Mouse (Mus musculus) yolk sac, embryonic 10.5 days (tissue): ENCODE results near the gene Gps2.
"Not testable (repeated sequence)": the region's sequence is repeated elsewhere in the genome, so short reads cannot be mapped to it uniquely, and the experiment has no call there.

Experiments
- DNase-seq: peaks from one replicate; pipeline ENCODE4 v3.0.0-alpha.2; 2017; ENCODE audit warnings: low spot score

Gps2 gene

DNA sequence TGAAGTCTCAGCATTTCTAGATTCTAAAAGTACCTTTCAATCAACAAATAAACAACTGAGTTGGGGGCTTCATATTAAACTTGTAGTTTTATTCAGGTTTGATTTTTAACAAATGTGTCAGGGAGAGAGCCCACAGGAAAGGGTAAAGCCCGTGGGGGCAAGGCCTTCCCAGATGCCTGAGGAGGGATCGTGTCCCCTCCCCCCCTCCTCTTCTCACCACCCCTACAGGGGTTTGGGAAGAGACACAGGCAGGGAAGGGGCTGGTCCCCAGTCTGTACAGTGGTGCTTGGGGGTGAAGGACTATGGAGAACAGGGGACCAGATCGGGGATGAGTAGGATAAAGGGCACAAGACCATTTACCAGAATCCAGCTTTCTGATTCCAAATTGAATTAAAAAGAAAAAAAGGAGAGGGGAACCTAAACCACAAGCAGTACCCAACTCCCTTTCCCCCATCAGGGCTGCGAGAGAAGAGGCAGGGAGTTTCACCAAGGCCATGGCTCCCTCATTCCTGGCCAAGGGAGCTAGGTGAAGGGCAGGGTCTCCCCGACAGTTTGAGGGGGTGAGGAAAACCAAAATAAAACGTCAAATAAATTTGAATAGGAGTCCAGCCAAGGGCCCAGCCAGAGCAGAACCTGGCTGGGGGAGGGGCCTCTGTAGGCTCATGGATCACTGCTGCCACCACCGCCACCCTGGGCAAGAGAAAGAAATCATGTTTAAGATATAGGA, 3.1 kb downstream of the Gps2 start:
- not testable (repeated sequence) for DNase-seq

DNA sequence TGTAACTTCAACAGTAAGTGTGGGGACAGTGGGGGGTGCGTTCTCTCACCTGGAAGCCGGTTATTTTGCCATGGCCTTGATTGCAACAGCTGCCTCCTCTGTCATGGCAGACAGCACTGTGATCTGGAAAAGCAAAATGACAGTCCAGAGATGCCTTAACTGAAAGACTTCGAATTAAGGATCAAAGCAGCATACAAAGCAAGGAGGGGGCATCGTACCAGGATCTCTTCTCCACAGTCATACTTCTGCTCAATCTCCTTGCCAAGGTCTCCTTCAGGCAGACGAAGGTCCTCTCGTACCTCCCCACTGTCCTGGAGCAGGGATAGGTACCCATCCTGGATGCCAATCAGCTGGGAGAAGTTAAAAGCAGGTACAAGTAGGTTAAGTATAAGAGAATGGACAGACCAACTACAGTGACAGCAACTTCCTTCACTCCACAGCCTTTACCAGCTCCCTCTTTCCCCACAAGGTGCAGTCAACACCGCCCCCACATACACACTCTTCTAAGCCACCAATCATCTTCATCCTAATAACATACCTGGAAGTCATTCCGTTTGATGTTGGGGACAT, 3.8 kb downstream of the Gps2 start:
- DNase-seq: no peak

GRCm38 (mm10) chr11:69918118-69918517, 4.4 kb downstream of the Gps2 start:
- DNase-seq: no peak

- DNase-seq: no peak
These were observed 5.4 kb downstream of the Gps2 start for GRCm38 (mm10) chr11:69919053-69919452.

- DNase-seq: peak; percentile 84
These were observed 6.1 kb downstream of the Gps2 start for GRCm38 (mm10) chr11:69919661-69920265.

DNA sequence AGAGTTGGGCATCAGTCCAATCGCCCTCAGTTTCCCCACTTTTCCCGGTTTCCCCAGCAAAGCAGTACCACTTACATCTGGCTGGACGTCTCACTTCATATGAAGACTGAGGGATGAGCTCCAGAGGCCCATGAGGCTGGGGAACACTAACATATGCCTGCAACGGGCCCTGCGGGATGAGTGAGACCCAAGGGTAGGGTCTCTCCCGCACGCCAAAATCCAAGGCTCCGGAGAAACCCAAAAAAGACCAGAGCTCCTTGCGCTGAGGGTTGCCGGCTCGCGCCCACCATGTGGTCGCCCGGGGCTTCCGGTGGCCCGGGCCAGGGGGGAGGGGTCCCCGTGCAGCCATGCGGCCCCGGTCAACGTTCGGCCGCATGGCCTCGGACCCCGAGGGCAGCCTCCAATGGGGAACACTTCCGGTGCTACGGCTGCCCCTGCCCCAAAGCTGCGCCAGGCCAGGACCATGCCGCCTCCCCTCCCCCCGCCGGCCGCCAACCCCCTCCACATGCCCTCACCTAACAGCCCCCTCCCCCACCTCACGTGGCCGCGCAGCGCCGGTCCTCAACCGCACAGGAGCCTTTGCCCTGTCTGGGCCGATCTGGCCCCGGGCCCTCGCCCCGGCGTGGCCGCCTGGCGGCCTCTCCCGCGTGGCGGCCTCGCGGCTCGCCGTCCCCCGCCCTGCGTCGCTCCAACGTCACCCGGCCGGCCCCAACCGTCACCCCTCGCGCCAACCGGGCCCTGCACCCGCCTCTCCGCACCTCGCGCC, 6.8 kb downstream of the Gps2 start:
- peak; percentile 79 for DNase-seq

GRCm38 (mm10) chr11:69921114-69922011, 7.7 kb downstream of the Gps2 start, which contains the start of gene Eif5a:
Gene Eif5a (minus strand): TSS chr11:69921958.
- DNase-seq: peak; percentile 100

- DNase-seq: no peak
These were observed 8.5 kb downstream of the Gps2 start for GRCm38 (mm10) chr11:69922012-69922756.

GRCm38 (mm10) chr11:69922796-69923195, 9.1 kb downstream of the Gps2 start:
- DNase-seq: no peak

- no peak for DNase-seq
These were observed 13.8 kb downstream of the Gps2 start for GRCm38 (mm10) chr11:69927501-69927900.

DNA sequence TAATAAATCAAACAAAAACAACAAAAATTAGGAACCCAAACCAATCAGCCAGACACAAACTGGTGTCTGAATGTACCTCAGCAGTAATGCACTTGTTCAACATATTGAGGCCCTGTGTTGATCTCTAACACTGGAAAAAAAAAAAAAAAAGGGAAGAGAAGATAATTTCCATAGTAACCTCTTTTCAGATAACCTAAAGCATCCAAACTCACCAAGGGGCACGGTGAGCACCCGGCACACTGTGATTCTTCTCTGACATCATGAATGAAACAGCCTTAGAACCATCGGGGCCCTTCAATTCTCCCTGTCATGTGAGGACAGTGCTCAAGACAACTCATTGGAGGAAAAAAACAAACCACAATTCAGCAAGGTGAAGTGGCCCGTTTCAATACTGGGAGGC, 16.0 kb downstream of the Gps2 start:
- no peak for DNase-seq

- not testable (repeated sequence) for DNase-seq
These were observed 16.5 kb downstream of the Gps2 start for GRCm38 (mm10) chr11:69930176-69930575.

DNA sequence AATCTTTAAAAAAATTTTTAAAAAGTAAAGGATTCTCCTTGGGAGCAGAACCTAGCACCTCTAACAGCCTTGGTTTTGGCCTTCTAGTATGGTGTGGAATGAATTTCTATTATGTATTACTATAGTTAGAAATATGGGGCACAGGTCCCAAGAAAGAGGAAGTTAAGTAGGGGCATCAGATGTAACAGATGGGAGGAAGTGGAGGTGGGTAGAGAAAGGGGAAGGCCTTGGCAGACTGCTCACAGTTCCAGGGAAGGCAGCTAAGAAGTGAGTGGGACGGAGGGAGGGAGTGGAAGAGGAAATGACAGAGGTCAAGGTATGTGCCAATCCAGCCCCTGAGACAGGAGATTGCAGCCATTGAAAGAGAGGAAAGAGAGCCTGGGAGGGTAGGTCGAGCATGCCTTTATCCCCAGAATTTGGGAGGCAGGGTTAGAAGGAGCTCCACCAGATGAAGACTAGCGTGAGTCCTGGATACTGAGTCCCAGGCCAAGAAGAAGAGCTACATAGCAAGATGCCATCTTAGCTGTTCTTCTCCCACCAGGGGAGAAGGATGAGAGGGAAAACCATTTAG, 17.4 kb downstream of the Gps2 start:
- DNase-seq: no peak

DNA sequence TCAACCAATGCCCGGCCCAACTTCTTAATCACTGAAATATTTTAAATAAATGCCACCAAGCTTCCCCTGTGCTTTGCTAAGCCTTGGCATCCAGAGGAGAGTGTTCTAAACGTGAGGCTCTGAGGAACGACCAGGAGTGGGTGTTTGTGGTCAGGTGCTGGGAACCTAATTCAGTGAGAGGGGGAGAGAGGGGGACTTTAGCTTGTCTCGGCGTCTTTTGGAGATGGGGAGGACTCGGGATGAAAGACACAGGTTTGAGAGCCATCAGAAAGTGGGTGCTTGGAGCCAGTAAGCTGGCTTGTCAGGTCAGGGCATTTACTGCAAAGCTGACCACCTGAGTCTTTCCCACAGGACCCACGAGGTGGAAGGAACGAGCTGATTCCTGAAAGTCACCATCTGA, 18.1 kb downstream of the Gps2 start:
- no peak for DNase-seq

DNA sequence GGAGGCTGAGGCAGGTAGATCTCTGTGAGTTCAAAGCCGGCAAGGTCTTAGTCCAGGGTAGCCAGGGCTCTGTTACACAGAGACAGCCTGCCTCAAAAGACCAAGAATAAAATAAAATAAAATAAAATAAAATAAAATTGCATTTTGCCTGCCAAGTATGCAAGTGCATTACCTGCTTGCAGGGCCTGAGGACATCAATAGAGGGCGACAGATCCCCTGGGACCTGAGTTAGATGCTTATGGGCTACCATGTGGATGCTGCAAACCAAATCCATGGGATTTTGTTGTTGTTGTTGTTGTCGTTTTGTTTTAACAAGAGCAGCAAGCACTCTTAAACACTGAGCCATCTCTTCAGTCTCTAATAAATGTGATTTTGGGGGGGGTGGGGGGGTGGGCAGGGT, 18.6 kb downstream of the Gps2 start:
- no peak for DNase-seq

GRCm38 (mm10) chr11:69933066-69933465, 19.4 kb downstream of the Gps2 start:
- DNase-seq: no peak

- peak; percentile 83 for DNase-seq
These were observed 20.5 kb downstream of the Gps2 start for GRCm38 (mm10) chr11:69934169-69934568.

DNA sequence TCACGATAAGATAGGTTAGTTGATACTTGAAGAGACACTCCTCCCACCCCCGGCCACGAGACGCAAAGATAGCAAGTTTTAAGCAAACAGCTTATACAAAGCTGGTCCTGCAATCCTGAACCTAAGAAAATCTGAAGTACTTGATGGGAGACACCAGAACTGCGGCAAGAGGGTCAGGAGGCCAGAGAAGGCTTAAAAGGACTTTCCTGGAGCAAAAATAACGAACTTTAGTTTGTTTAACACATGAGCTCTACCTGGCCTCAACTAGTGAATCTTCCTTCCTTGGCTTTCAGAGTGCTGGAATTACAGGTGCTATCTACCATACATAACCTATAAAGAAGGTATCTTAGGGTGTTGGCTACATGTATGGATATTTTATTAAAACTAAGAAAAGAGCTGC, 21.0 kb downstream of the Gps2 start:
- no peak for DNase-seq

- DNase-seq: peak; percentile 93
These were observed 21.6 kb downstream of the Gps2 start, which contains the start of gene Ybx2 for GRCm38 (mm10) chr11:69935137-69935879. Gene Ybx2 (plus strand): TSS chr11:69935796.

DNA sequence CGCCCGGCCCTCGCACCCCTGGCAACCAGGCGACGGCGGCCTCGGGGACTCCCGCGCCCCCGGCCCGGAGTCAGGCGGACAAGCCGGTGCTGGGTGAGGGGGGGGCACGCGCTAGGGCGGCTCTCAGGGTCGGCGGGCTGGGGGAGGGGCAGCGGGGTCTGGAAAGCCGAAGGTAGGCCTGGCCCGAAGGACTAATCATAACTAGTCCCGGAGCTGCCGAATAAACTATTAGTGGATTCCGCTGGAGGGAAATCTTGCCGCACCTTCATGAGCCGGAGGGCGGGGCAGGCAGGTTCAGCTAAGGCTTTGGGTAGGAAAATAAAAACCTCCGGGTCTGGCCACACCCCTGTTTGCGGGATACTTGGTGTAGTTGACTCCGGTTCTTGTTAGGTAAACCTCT, 22.5 kb downstream of the Gps2 start:
- DNase-seq: no peak
